Mouse (Mus musculus): ENCODE results near the gene Ccr2.

GRCm38 (mm10) chr9:124143678-124144077 is 41.9 kb downstream of the Ccr2 start:
- TF ChIP-seq GATA1 (IDR thresholded peaks at IDR 0.05; ENCODE audit: low read length) = no peak
- no peak for TF ChIP-seq TAL1 (IDR thresholded peaks at IDR 0.05; ENCODE audit: low read length)

All from erythroblast, embryonic 14.5 days (primary cell).